Mouse (Mus musculus) small intestine, adult 2 months (tissue): Measurements from ENCODE around the gene Atxn7l1. TPM values are rescaled to one million over a fixed set of nuclear protein-coding genes. Genes with fewer than 3 reads are reported as not detected.

ENCODE experiments used
- H3K27ac ChIP-seq: fragments of 200-500 bp; 2 replicates; pipeline ENCODE4 v1.5.1; 2012; ENCODE audit warnings: low read depth, low read length, control low read depth, inconsistent platforms; ENCODE audit not compliant: insufficient read depth
- H3K27me3 ChIP-seq: fragments of 200-500 bp; 2 replicates; pipeline ENCODE4 v1.6.1; 2012; ENCODE audit warnings: mild to moderate bottlenecking, moderate library complexity, low read length, inconsistent platforms; ENCODE audit not compliant: control insufficient read depth, insufficient read depth
- H3K36me3 ChIP-seq: fragments of 200-500 bp; 2 replicates; pipeline ENCODE4 v1.6.1; 2012; ENCODE audit warnings: mild to moderate bottlenecking, low read length, control low read depth, inconsistent platforms; ENCODE audit not compliant: control insufficient read depth, insufficient read depth
- H3K4me1 ChIP-seq: fragments of 200-500 bp; 2 replicates; pipeline ENCODE4 v1.6.1; 2012; ENCODE audit warnings: low read length, inconsistent platforms, mixed read lengths; ENCODE audit not compliant: control insufficient read depth, insufficient read depth, insufficient read length
- H3K4me3 ChIP-seq: fragments of 200-500 bp; 2 replicates; pipeline ENCODE4 v1.5.1; 2012; ENCODE audit warnings: low read depth, mild to moderate bottlenecking, control low read depth, inconsistent platforms, low read length, moderate library complexity
- CTCF ChIP-seq: fragments of 200-500 bp; IDR thresholded peaks from 2 replicates; pipeline ENCODE4 v1.5.1; 2012; ENCODE audit warnings: low read depth, mild to moderate bottlenecking, control low read depth, inconsistent platforms, low read length, moderate library complexity, mixed read lengths; ENCODE audit not compliant: insufficient replicate concordance, insufficient read length; ENCODE audit errors: extremely low read depth
- POLR2A ChIP-seq: fragments of 200-500 bp; IDR thresholded peaks from 2 replicates; pipeline ENCODE4 v1.6.1; 2012; ENCODE audit warnings: low read depth, mild to moderate bottlenecking, control low read depth, inconsistent platforms, low read length, moderate library complexity
- WGBS: fragments of 180-500 bp; shearing (Covaris S2); methylation state at CpG from one replicate; pipeline ENCODE4 v1.1.7; 2018; 5-methylcytosine and 5-hydroxymethylcytosine counted together
- polyA plus RNA-seq: library from polyadenylated mRNA; depleted of rRNA; stranded (reverse); fragments of >200 nt; gene quantifications from 2 replicates; pipeline ENCODE4 v1.2.3, GENCODE M21; 2012

Gene Atxn7l1
- polyA plus RNA-seq, 1 experiment: 19.2 TPM

GRCm38 (mm10) chr12:33110894-33111471 is 36.5 kb upstream of the Atxn7l1 start:
- Histone ChIP-seq H3K27ac (peak overlapping the region; percentile 25), H3K36me3 (no peaks in the 10 kb centered on the region), H3K4me3 (no peak overlapping the region), H3K4me1 (no peaks in the 10 kb centered on the region; the same call in 1 of the 2 replicates), H3K27me3 (no peaks in the 10 kb centered on the region)
- no peak for TF ChIP-seq POLR2A
- no peak for TF ChIP-seq CTCF
- 20% methylated on average over 14 of the region's 14 CpGs for WGBS

- Histone ChIP-seq H3K27me3 (no peaks in the 10 kb centered on the region), H3K36me3 (no peaks in the 10 kb centered on the region), H3K27ac (no peak overlapping the region), H3K4me3 (peak overlapping the region; percentile 41), H3K4me1 (no peaks in the 10 kb centered on the region)
- no peak for TF ChIP-seq CTCF
- WGBS: 23% methylated on average over 15 of the region's 15 CpGs
Observed at GRCm38 (mm10) chr12:33118624-33119301, 28.7 kb upstream of the Atxn7l1 start.

- Histone ChIP-seq H3K4me1 (no peaks in the 10 kb centered on the region; the same call in 1 of the 2 replicates), H3K36me3 (no peaks in the 10 kb centered on the region), H3K27me3 (no peaks in the 10 kb centered on the region), H3K27ac (no peak overlapping the region), H3K4me3 (no peak overlapping the region)
- no peak for TF ChIP-seq CTCF
- TF ChIP-seq POLR2A: no peak
- 57% methylated on average over 9 of the region's 9 CpGs for WGBS
Observed at GRCm38 (mm10) chr12:33125594-33126227, 21.8 kb upstream of the Atxn7l1 start.

GRCm38 (mm10) chr12:33126243-33126642 is 21.2 kb upstream of the Atxn7l1 start:
- Histone ChIP-seq H3K36me3 (no peaks in the 10 kb centered on the region), H3K4me3 (no peak overlapping the region), H3K4me1 (no peaks in the 10 kb centered on the region; the same call in none of the 2 replicates), H3K27ac (no peak overlapping the region), H3K27me3 (no peaks in the 10 kb centered on the region)
- TF ChIP-seq CTCF (no peak), POLR2A (no peak)

GRCm38 (mm10) chr12:33128121-33128520 is 19.4 kb upstream of the Atxn7l1 start:
- TF ChIP-seq POLR2A (no peak), CTCF (no peak)
- WGBS: 77% methylated on average over 2 of the region's 2 CpGs
- Histone ChIP-seq H3K4me3 (no peak overlapping the region), H3K4me1 (peaks cover 9% of the 10 kb centered on the region), H3K27ac (no peak overlapping the region), H3K27me3 (no peaks in the 10 kb centered on the region), H3K36me3 (no peaks in the 10 kb centered on the region)

- no peaks in the 10 kb centered on the region for H3K36me3 ChIP-seq
- peaks cover 9% of the 10 kb centered on the region for H3K4me1 ChIP-seq
- H3K27ac ChIP-seq: no peak overlapping the region
- TF ChIP-seq CTCF (no peak), POLR2A (no peak)
- H3K27me3 ChIP-seq: no peaks in the 10 kb centered on the region
- WGBS: 78% methylated on average over 7 of the region's 7 CpGs
- no peak overlapping the region for H3K4me3 ChIP-seq
Observed at GRCm38 (mm10) chr12:33128702-33129101, 18.8 kb upstream of the Atxn7l1 start.

GRCm38 (mm10) chr12:33129410-33129809 is 18.1 kb upstream of the Atxn7l1 start:
- no peaks in the 10 kb centered on the region for H3K27me3 ChIP-seq
- TF ChIP-seq CTCF (no peak), POLR2A (no peak)

More at GRCm38 (mm10) chr12:33129410-33129809, 18.1 kb upstream of the Atxn7l1 start:
- H3K36me3 ChIP-seq: no peaks in the 10 kb centered on the region
- no peak overlapping the region for H3K27ac ChIP-seq
- 13% methylated on average over 4 of the region's 4 CpGs for WGBS
- no peak overlapping the region for H3K4me3 ChIP-seq
- H3K4me1 ChIP-seq: peaks cover 9% of the 10 kb centered on the region
